Mouse (Mus musculus): ENCODE data around the gene Csf2. TPM values are rescaled to one million over a fixed set of nuclear protein-coding genes. Genes with fewer than 3 reads are reported as not detected.

Csf2 gene
- total and polyA plus RNA-seq, 3 experiments = 0.82 TPM; not detected in 2

- Histone ChIP-seq H3K36me3 (replicated peaks) (no peaks in the 10 kb centered on the region), H3K4me3 (ENCODE audit: low read depth, low read length) (no peak overlapping the region), H3K9me3 (replicated peaks) (no peaks in the 10 kb centered on the region), H3K4me1 (ENCODE audit: insufficient read depth, low read depth, low read length) (no peaks in the 10 kb centered on the region), H3K27me3 (ENCODE audit: insufficient read depth, low read length) (peaks cover 3% of the 10 kb centered on the region; the same call in 1 of the 2 replicates)
- DNase-seq (ENCODE audit: low spot score) (no peak), ATAC-seq (ENCODE audit: extremely low read depth, insufficient number of reproducible peaks, low FRiP score, poor library complexity, severe bottlenecking) (no peak)
- TF ChIP-seq GATA2 (IDR thresholded peaks at IDR 0.05; ENCODE audit: borderline replicate concordance, low read depth, low read length) (no peak), GATA1 (IDR thresholded peaks at IDR 0.05; ENCODE audit: borderline replicate concordance, low read length) (no peak), TAL1 (conservative IDR thresholded peaks at IDR 0.05; ENCODE audit: low read depth, low read length) (no peak), POLR2AphosphoS5 (IDR thresholded peaks at IDR 0.05; ENCODE audit: insufficient replicate concordance, low read depth, low read length) (no peak)
Measured at GRCm38 (mm10) chr11:54213631-54214030, 35.8 kb downstream of the Csf2 start.

GRCm38 (mm10) chr11:54206993-54207392 is 42.5 kb downstream of the Csf2 start:
- Histone ChIP-seq H3K9me3 (replicated peaks) (no peaks in the 10 kb centered on the region), H3K4me1 (ENCODE audit: insufficient read depth, low read depth, low read length) (peaks cover 2% of the 10 kb centered on the region; the same call in 1 of the 2 replicates), H3K27me3 (ENCODE audit: insufficient read depth, low read length) (0 out of 2 replicates have a peak, but pooled peaks cover 4% of the 10 kb centered on the region), H3K4me3 (ENCODE audit: low read depth, low read length) (no peak overlapping the region), H3K36me3 (replicated peaks) (no peaks in the 10 kb centered on the region)
- no peak for TF ChIP-seq GATA1 (IDR thresholded peaks at IDR 0.05; ENCODE audit: borderline replicate concordance, low read length)
- no peak for TF ChIP-seq TAL1 (conservative IDR thresholded peaks at IDR 0.05; ENCODE audit: low read depth, low read length)
- TF ChIP-seq POLR2AphosphoS5 (IDR thresholded peaks at IDR 0.05; ENCODE audit: insufficient replicate concordance, low read depth, low read length) = no peak
- TF ChIP-seq CTCF (IDR thresholded peaks at IDR 0.05; ENCODE audit: low read depth, low read length) = no peak
- DNase-seq (ENCODE audit: low spot score) (no peak), ATAC-seq (ENCODE audit: extremely low read depth, insufficient number of reproducible peaks, low FRiP score, poor library complexity, severe bottlenecking) (no peak)

- ATAC-seq (ENCODE audit: extremely low read depth, insufficient number of reproducible peaks, low FRiP score, poor library complexity, severe bottlenecking) (no peak), DNase-seq (ENCODE audit: low spot score) (no peak)
- no peaks in the 10 kb centered on the region for H3K9me3 ChIP-seq (replicated peaks)
- peaks cover 10% of the 10 kb centered on the region for H3K4me1 ChIP-seq (ENCODE audit: insufficient read depth, low read depth, low read length)
- TF ChIP-seq TAL1 (conservative IDR thresholded peaks at IDR 0.05; ENCODE audit: low read depth, low read length) (no peak), POLR2AphosphoS5 (IDR thresholded peaks at IDR 0.05; ENCODE audit: insufficient replicate concordance, low read depth, low read length) (no peak), GATA1 (IDR thresholded peaks at IDR 0.05; ENCODE audit: borderline replicate concordance, low read length) (no peak), CTCF (IDR thresholded peaks at IDR 0.05; ENCODE audit: low read depth, low read length) (no peak), GATA2 (IDR thresholded peaks at IDR 0.05; ENCODE audit: borderline replicate concordance, low read depth, low read length) (no peak)
- H3K4me3 ChIP-seq (ENCODE audit: low read depth, low read length) = no peak overlapping the region
- H3K36me3 ChIP-seq (replicated peaks) = no peaks in the 10 kb centered on the region
- H3K27me3 ChIP-seq (ENCODE audit: insufficient read depth, low read length) = 0 out of 2 replicates have a peak, but pooled peaks cover 4% of the 10 kb centered on the region
Measured at GRCm38 (mm10) chr11:54205366-54205765, 44.1 kb downstream of the Csf2 start.

- Histone ChIP-seq H3K27me3 (ENCODE audit: insufficient read depth, low read length) (0 out of 2 replicates have a peak, but pooled peaks cover 4% of the 10 kb centered on the region), H3K4me3 (ENCODE audit: low read depth, low read length) (no peak overlapping the region), H3K9me3 (replicated peaks) (no peaks in the 10 kb centered on the region), H3K4me1 (ENCODE audit: insufficient read depth, low read depth, low read length) (peaks cover 10% of the 10 kb centered on the region), H3K36me3 (replicated peaks) (no peaks in the 10 kb centered on the region)
- no peak for ATAC-seq (ENCODE audit: extremely low read depth, insufficient number of reproducible peaks, low FRiP score, poor library complexity, severe bottlenecking)
- TF ChIP-seq CTCF (IDR thresholded peaks at IDR 0.05; ENCODE audit: low read depth, low read length) (no peak), TAL1 (conservative IDR thresholded peaks at IDR 0.05; ENCODE audit: low read depth, low read length) (no peak), GATA1 (IDR thresholded peaks at IDR 0.05; ENCODE audit: borderline replicate concordance, low read length) (no peak), GATA2 (IDR thresholded peaks at IDR 0.05; ENCODE audit: borderline replicate concordance, low read depth, low read length) (no peak), POLR2AphosphoS5 (IDR thresholded peaks at IDR 0.05; ENCODE audit: insufficient replicate concordance, low read depth, low read length) (no peak)
- no peak for DNase-seq (ENCODE audit: low spot score)
Measured at GRCm38 (mm10) chr11:54204781-54205180, 44.7 kb downstream of the Csf2 start.

- H3K36me3 ChIP-seq (replicated peaks) = no peaks in the 10 kb centered on the region
- no peak for ATAC-seq (ENCODE audit: extremely low read depth, insufficient number of reproducible peaks, low FRiP score, poor library complexity, severe bottlenecking)
- peaks cover 10% of the 10 kb centered on the region for H3K4me1 ChIP-seq (ENCODE audit: insufficient read depth, low read depth, low read length)
- TF ChIP-seq CTCF (IDR thresholded peaks at IDR 0.05; ENCODE audit: low read depth, low read length) (no peak), GATA2 (IDR thresholded peaks at IDR 0.05; ENCODE audit: borderline replicate concordance, low read depth, low read length) (no peak), TAL1 (conservative IDR thresholded peaks at IDR 0.05; ENCODE audit: low read depth, low read length) (no peak), POLR2AphosphoS5 (IDR thresholded peaks at IDR 0.05; ENCODE audit: insufficient replicate concordance, low read depth, low read length) (no peak), GATA1 (IDR thresholded peaks at IDR 0.05; ENCODE audit: borderline replicate concordance, low read length) (no peak)
- DNase-seq (ENCODE audit: low spot score) = no peak
- H3K4me3 ChIP-seq (ENCODE audit: low read depth, low read length) = no peak overlapping the region
- H3K9me3 ChIP-seq (replicated peaks) = no peaks in the 10 kb centered on the region
- H3K27me3 ChIP-seq (ENCODE audit: insufficient read depth, low read length) = 0 out of 2 replicates have a peak, but pooled peaks cover 5% of the 10 kb centered on the region
Measured at GRCm38 (mm10) chr11:54203162-54203561, 46.3 kb downstream of the Csf2 start.

- ATAC-seq (ENCODE audit: extremely low read depth, insufficient number of reproducible peaks, low FRiP score, poor library complexity, severe bottlenecking) = no peak
- peaks cover 10% of the 10 kb centered on the region; the same call in 1 of the 2 replicates for H3K27me3 ChIP-seq (ENCODE audit: insufficient read depth, low read length)
- DNase-seq (ENCODE audit: low spot score) = no peak
- peaks cover 10% of the 10 kb centered on the region for H3K4me1 ChIP-seq (ENCODE audit: insufficient read depth, low read depth, low read length)
- no peaks in the 10 kb centered on the region for H3K9me3 ChIP-seq (replicated peaks)
- no peak overlapping the region for H3K4me3 ChIP-seq (ENCODE audit: low read depth, low read length)
- TF ChIP-seq GATA1 (IDR thresholded peaks at IDR 0.05; ENCODE audit: borderline replicate concordance, low read length) = no peak
- no peak for TF ChIP-seq GATA2 (IDR thresholded peaks at IDR 0.05; ENCODE audit: borderline replicate concordance, low read depth, low read length)
- TF ChIP-seq CTCF (IDR thresholded peaks at IDR 0.05; ENCODE audit: low read depth, low read length) = no peak
- no peak for TF ChIP-seq TAL1 (conservative IDR thresholded peaks at IDR 0.05; ENCODE audit: low read depth, low read length)
- TF ChIP-seq POLR2AphosphoS5 (IDR thresholded peaks at IDR 0.05; ENCODE audit: insufficient replicate concordance, low read depth, low read length) = no peak
- H3K36me3 ChIP-seq (replicated peaks) = no peaks in the 10 kb centered on the region
Measured at GRCm38 (mm10) chr11:54201881-54202685, 47.4 kb downstream of the Csf2 start.
